Mouse (Mus musculus): ENCODE measurements around the gene Usp36. TPM values are rescaled to one million over a fixed set of nuclear protein-coding genes. Genes with fewer than 3 reads are reported as not detected.

The Usp36 gene
- polyA plus RNA-seq, 1 experiment from 2014 or later: 18.1 TPM

GRCm38 (mm10) chr11:118236520-118237190 is 53.4 kb downstream of the Usp36 start:
- peak; percentile 28 for ATAC-seq (ENCODE audit: low FRiP score, low TSS enrichment)
- peak overlapping the region; percentile 73 for H3K27ac ChIP-seq (ENCODE audit: low read depth, low read length)
- H3K4me3 ChIP-seq (ENCODE audit: low read length): no peak overlapping the region
- no peaks in the 10 kb centered on the region for H3K36me3 ChIP-seq (ENCODE audit: control insufficient read depth, insufficient read depth, low read length)
- peaks cover 37% of the 10 kb centered on the region for H3K4me1 ChIP-seq (ENCODE audit: control insufficient read depth, insufficient read depth, low read length)
- no peaks in the 10 kb centered on the region for H3K9me3 ChIP-seq (ENCODE audit: control insufficient read depth, low read length)
- WGBS: 34% methylated on average over 6 of the region's 6 CpGs
- no peak overlapping the region for H3K4me2 ChIP-seq (replicated peaks; ENCODE audit: low read depth, low read length)
- no peak overlapping the region for H3K9ac ChIP-seq (ENCODE audit: low read depth, low read length)
- no peaks in the 10 kb centered on the region for H3K27me3 ChIP-seq (ENCODE audit: control insufficient read depth, insufficient read depth, low read length)

GRCm38 (mm10) chr11:118234929-118235328 is 55.1 kb downstream of the Usp36 start:
- no peaks in the 10 kb centered on the region for H3K36me3 ChIP-seq (ENCODE audit: control insufficient read depth, insufficient read depth, low read length)
- H3K4me2 ChIP-seq (replicated peaks; ENCODE audit: low read depth, low read length): no peak overlapping the region
- peaks cover 26% of the 10 kb centered on the region for H3K4me1 ChIP-seq (ENCODE audit: control insufficient read depth, insufficient read depth, low read length)
- WGBS: 68% methylated on average over 7 of the region's 7 CpGs
- no peak overlapping the region for H3K27ac ChIP-seq (ENCODE audit: low read depth, low read length)
- ATAC-seq (ENCODE audit: low FRiP score, low TSS enrichment): no peak
- no peaks in the 10 kb centered on the region for H3K9me3 ChIP-seq (ENCODE audit: control insufficient read depth, low read length)
- no peak overlapping the region for H3K4me3 ChIP-seq (ENCODE audit: low read length)
- H3K27me3 ChIP-seq (ENCODE audit: control insufficient read depth, insufficient read depth, low read length): no peaks in the 10 kb centered on the region
- H3K9ac ChIP-seq (ENCODE audit: low read depth, low read length): no peak overlapping the region

DNA sequence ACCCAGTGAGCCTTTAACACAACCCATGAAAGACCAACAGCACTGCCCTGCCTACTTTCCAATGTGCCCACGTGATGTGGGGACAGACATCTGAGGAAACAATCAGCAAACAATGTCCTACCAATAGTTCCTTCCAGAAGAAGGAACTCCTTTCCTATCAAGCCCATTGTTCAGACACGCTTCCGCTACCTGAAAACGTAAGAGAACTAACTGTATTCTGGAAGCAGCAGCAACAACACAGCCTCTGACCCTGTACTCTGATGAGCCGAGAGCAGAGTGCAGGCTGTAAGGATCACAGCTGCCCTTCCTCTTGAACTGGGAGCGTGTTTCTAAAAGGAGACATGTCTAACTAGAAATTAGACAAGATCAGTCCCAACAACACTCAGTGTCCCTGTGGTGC is 55.5 kb downstream of the Usp36 start:
- Histone ChIP-seq H3K9ac (ENCODE audit: low read depth, low read length) (no peak overlapping the region), H3K27me3 (ENCODE audit: control insufficient read depth, insufficient read depth, low read length) (no peaks in the 10 kb centered on the region), H3K36me3 (ENCODE audit: control insufficient read depth, insufficient read depth, low read length) (no peaks in the 10 kb centered on the region), H3K4me3 (ENCODE audit: low read length) (no peak overlapping the region), H3K9me3 (ENCODE audit: control insufficient read depth, low read length) (no peaks in the 10 kb centered on the region), H3K27ac (ENCODE audit: low read depth, low read length) (no peak overlapping the region), H3K4me2 (replicated peaks; ENCODE audit: low read depth, low read length) (no peak overlapping the region), H3K4me1 (ENCODE audit: control insufficient read depth, insufficient read depth, low read length) (peaks cover 22% of the 10 kb centered on the region)
- WGBS: 65% methylated on average over 6 of the region's 6 CpGs
- no peak for ATAC-seq (ENCODE audit: low FRiP score, low TSS enrichment)

- peaks cover 16% of the 10 kb centered on the region for H3K4me1 ChIP-seq (ENCODE audit: control insufficient read depth, insufficient read depth, low read length)
Observed at GRCm38 (mm10) chr11:118233924-118234323, 56.1 kb downstream of the Usp36 start.

GRCm38 (mm10) chr11:118232314-118232831 is 57.7 kb downstream of the Usp36 start:
- Histone ChIP-seq H3K27me3 (ENCODE audit: control insufficient read depth, insufficient read depth, low read length) (no peaks in the 10 kb centered on the region), H3K9me3 (ENCODE audit: control insufficient read depth, low read length) (no peaks in the 10 kb centered on the region), H3K4me1 (ENCODE audit: control insufficient read depth, insufficient read depth, low read length) (peaks cover 11% of the 10 kb centered on the region), H3K9ac (ENCODE audit: low read depth, low read length) (no peak overlapping the region), H3K27ac (ENCODE audit: low read depth, low read length) (no peak overlapping the region), H3K4me2 (replicated peaks; ENCODE audit: low read depth, low read length) (no peak overlapping the region), H3K36me3 (ENCODE audit: control insufficient read depth, insufficient read depth, low read length) (no peaks in the 10 kb centered on the region), H3K4me3 (ENCODE audit: low read length) (no peak overlapping the region)
- peak; percentile 72 for ATAC-seq (ENCODE audit: low FRiP score, low TSS enrichment)
- 46% methylated on average over 7 of the region's 7 CpGs for WGBS

More at GRCm38 (mm10) chr11:118233924-118234323, 56.1 kb downstream of the Usp36 start:
- Histone ChIP-seq H3K4me2 (replicated peaks; ENCODE audit: low read depth, low read length) (no peak overlapping the region), H3K9me3 (ENCODE audit: control insufficient read depth, low read length) (no peaks in the 10 kb centered on the region), H3K27ac (ENCODE audit: low read depth, low read length) (no peak overlapping the region), H3K4me3 (ENCODE audit: low read length) (no peak overlapping the region), H3K9ac (ENCODE audit: low read depth, low read length) (no peak overlapping the region), H3K36me3 (ENCODE audit: control insufficient read depth, insufficient read depth, low read length) (no peaks in the 10 kb centered on the region), H3K27me3 (ENCODE audit: control insufficient read depth, insufficient read depth, low read length) (no peaks in the 10 kb centered on the region)
- no peak for ATAC-seq (ENCODE audit: low FRiP score, low TSS enrichment)
- 73% methylated on average over 3 of the region's 3 CpGs for WGBS

- WGBS: 92% methylated on average over 5 of the region's 5 CpGs
Observed at GRCm38 (mm10) chr11:118229941-118230340, 60.1 kb downstream of the Usp36 start.

GRCm38 (mm10) chr11:118227650-118228049 is 62.4 kb downstream of the Usp36 start:
- no peak for ATAC-seq (ENCODE audit: low FRiP score, low TSS enrichment)
- WGBS: 73% methylated on average over 7 of the region's 7 CpGs

More at GRCm38 (mm10) chr11:118229941-118230340, 60.1 kb downstream of the Usp36 start:
- H3K27me3 ChIP-seq (ENCODE audit: control insufficient read depth, insufficient read depth, low read length): no peaks in the 10 kb centered on the region
- H3K9ac ChIP-seq (ENCODE audit: low read depth, low read length): no peak overlapping the region
- no peaks in the 10 kb centered on the region for H3K9me3 ChIP-seq (ENCODE audit: control insufficient read depth, low read length)
- ATAC-seq (ENCODE audit: low FRiP score, low TSS enrichment): no peak
- no peak overlapping the region for H3K4me2 ChIP-seq (replicated peaks; ENCODE audit: low read depth, low read length)
- H3K27ac ChIP-seq (ENCODE audit: low read depth, low read length): no peak overlapping the region
- H3K4me1 ChIP-seq (ENCODE audit: control insufficient read depth, insufficient read depth, low read length): peaks cover 8% of the 10 kb centered on the region
- no peaks in the 10 kb centered on the region for H3K36me3 ChIP-seq (ENCODE audit: control insufficient read depth, insufficient read depth, low read length)
- no peak overlapping the region for H3K4me3 ChIP-seq (ENCODE audit: low read length)

DNA sequence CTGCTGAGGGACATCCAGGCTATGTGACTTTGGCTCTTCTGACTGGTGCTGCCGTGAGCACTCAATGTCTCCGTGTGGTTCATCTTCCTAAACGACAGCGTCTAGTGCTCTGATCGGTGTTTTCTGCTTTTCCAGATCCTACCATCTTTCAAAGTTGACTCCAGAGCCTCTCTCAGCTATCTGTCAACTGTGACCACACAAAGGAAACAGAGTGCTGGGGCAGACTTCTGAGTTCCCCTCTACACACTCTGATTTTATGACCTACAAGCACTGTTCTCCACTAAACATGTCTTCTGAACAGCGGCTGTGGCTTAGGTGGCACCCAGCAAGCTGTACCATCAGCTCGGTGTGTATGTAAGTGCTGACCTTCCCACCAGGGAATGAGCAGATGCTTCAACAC is 63.2 kb downstream of the Usp36 start:
- H3K4me3 ChIP-seq (ENCODE audit: low read length): no peak overlapping the region
- H3K9me3 ChIP-seq (ENCODE audit: control insufficient read depth, low read length): no peaks in the 10 kb centered on the region
- 0 out of 2 replicates have a peak, but pooled peaks cover 8% of the 10 kb centered on the region for H3K4me1 ChIP-seq (ENCODE audit: control insufficient read depth, insufficient read depth, low read length)
- no peak overlapping the region for H3K4me2 ChIP-seq (replicated peaks; ENCODE audit: low read depth, low read length)
- no peak overlapping the region for H3K27ac ChIP-seq (ENCODE audit: low read depth, low read length)
- 83% methylated on average over 7 of the region's 7 CpGs for WGBS
- no peak overlapping the region for H3K9ac ChIP-seq (ENCODE audit: low read depth, low read length)
- ATAC-seq (ENCODE audit: low FRiP score, low TSS enrichment): no peak
- no peaks in the 10 kb centered on the region for H3K36me3 ChIP-seq (ENCODE audit: control insufficient read depth, insufficient read depth, low read length)
- H3K27me3 ChIP-seq (ENCODE audit: control insufficient read depth, insufficient read depth, low read length): no peaks in the 10 kb centered on the region

More at GRCm38 (mm10) chr11:118227650-118228049, 62.4 kb downstream of the Usp36 start:
- H3K27me3 ChIP-seq (ENCODE audit: control insufficient read depth, insufficient read depth, low read length): no peaks in the 10 kb centered on the region
- H3K4me3 ChIP-seq (ENCODE audit: low read length): no peak overlapping the region
- H3K27ac ChIP-seq (ENCODE audit: low read depth, low read length): no peak overlapping the region
- H3K36me3 ChIP-seq (ENCODE audit: control insufficient read depth, insufficient read depth, low read length): no peaks in the 10 kb centered on the region
- H3K4me2 ChIP-seq (replicated peaks; ENCODE audit: low read depth, low read length): no peak overlapping the region
- H3K4me1 ChIP-seq (ENCODE audit: control insufficient read depth, insufficient read depth, low read length): peaks cover 8% of the 10 kb centered on the region; the same call in 1 of the 2 replicates
- H3K9ac ChIP-seq (ENCODE audit: low read depth, low read length): no peak overlapping the region
- no peaks in the 10 kb centered on the region for H3K9me3 ChIP-seq (ENCODE audit: control insufficient read depth, low read length)

- Histone ChIP-seq H3K9ac (ENCODE audit: low read depth, low read length) (no peak overlapping the region), H3K4me2 (replicated peaks; ENCODE audit: low read depth, low read length) (no peak overlapping the region), H3K9me3 (ENCODE audit: control insufficient read depth, low read length) (no peaks in the 10 kb centered on the region), H3K4me3 (ENCODE audit: low read length) (no peak overlapping the region), H3K4me1 (ENCODE audit: control insufficient read depth, insufficient read depth, low read length) (0 out of 2 replicates have a peak, but pooled peaks cover 8% of the 10 kb centered on the region), H3K27me3 (ENCODE audit: control insufficient read depth, insufficient read depth, low read length) (no peaks in the 10 kb centered on the region), H3K36me3 (ENCODE audit: control insufficient read depth, insufficient read depth, low read length) (no peaks in the 10 kb centered on the region), H3K27ac (ENCODE audit: low read depth, low read length) (no peak overlapping the region)
- ATAC-seq (ENCODE audit: low FRiP score, low TSS enrichment): no peak
- 28% methylated on average over 1 of the region's 1 CpGs for WGBS
Observed at GRCm38 (mm10) chr11:118225862-118226261, 64.2 kb downstream of the Usp36 start.

All from kidney, embryonic 14.5 days (tissue).